Mouse (Mus musculus) neural tube, embryonic 12.5 days (tissue): ENCODE measurements around the gene Kcna3. TPM values are rescaled to one million over a fixed set of nuclear protein-coding genes. Genes with fewer than 3 reads are reported as not detected.

Source experiments
- ATAC-seq: fragments of 200-750 bp; cut with Nextera tagmentation; 2 replicates; pipeline ENCODE4 v1.8.0; 2017; ENCODE audit warnings: low read depth, mild to moderate bottlenecking, moderate TSS enrichment, moderate library complexity; ENCODE audit not compliant: low FRiP score
- H3K27ac ChIP-seq: fragments of 300-500 bp; sonication (generic); 2 replicates; pipeline ENCODE4 v1.5.1; 2016
- H3K27me3 ChIP-seq: fragments of 300-500 bp; sonication (generic); replicated peaks from 2 replicates; pipeline ENCODE4 v1.6.1; 2016; ENCODE audit warnings: mild to moderate bottlenecking
- H3K36me3 ChIP-seq: fragments of 300-500 bp; sonication (generic); 2 replicates; pipeline ENCODE4 v1.6.1; 2016; ENCODE audit warnings: mild to moderate bottlenecking
- H3K4me1 ChIP-seq: fragments of 300-500 bp; sonication (generic); 2 replicates; pipeline ENCODE4 v1.6.1; 2016
- H3K4me2 ChIP-seq: fragments of 300-500 bp; sonication (generic); replicated peaks from 2 replicates; pipeline ENCODE4 v1.6.1; 2016; ENCODE audit warnings: mild to moderate bottlenecking
- H3K4me3 ChIP-seq: fragments of 300-500 bp; sonication (generic); 2 replicates; pipeline ENCODE4 v1.5.1; 2016
- H3K9ac ChIP-seq: fragments of 300-500 bp; sonication (generic); 2 replicates; pipeline ENCODE4 v1.6.1; 2016; ENCODE audit warnings: mild to moderate bottlenecking
- H3K9me3 ChIP-seq: fragments of 300-500 bp; sonication (generic); 2 replicates; pipeline ENCODE4 v1.6.1; 2016; ENCODE audit warnings: mild to moderate bottlenecking
- WGBS: fragments of 180-500 bp; shearing (Covaris S2); methylation state at CpG from one replicate; pipeline ENCODE4 v1.1.7; 2016; 5-methylcytosine and 5-hydroxymethylcytosine counted together
- polyA plus RNA-seq: library from polyadenylated mRNA; unstranded; fragments of >200 nt; fragmentation: Nextera tagmentation; extraction: Ambion mirVana; gene quantifications from 2 replicates; pipeline ENCODE4 v1.2.1, GENCODE M21; 2016

Gene Kcna3
- polyA plus RNA-seq, 1 experiment from 2014 or later = 4.6 TPM

GRCm38 (mm10) chr3:107067245-107067644 is 31.3 kb downstream of the Kcna3 start:
- Histone ChIP-seq H3K4me3 (no peak overlapping the region), H3K4me2 (no peak overlapping the region), H3K9me3 (no peaks in the 10 kb centered on the region), H3K27ac (no peak overlapping the region), H3K4me1 (no peaks in the 10 kb centered on the region), H3K9ac (no peak overlapping the region), H3K27me3 (no peaks in the 10 kb centered on the region), H3K36me3 (no peaks in the 10 kb centered on the region)
- no peak for ATAC-seq
- 82% methylated on average over 6 of the region's 6 CpGs for WGBS

- Histone ChIP-seq H3K4me2 (no peak overlapping the region), H3K9me3 (no peaks in the 10 kb centered on the region), H3K4me1 (no peaks in the 10 kb centered on the region), H3K27ac (no peak overlapping the region), H3K4me3 (no peak overlapping the region), H3K27me3 (no peaks in the 10 kb centered on the region), H3K9ac (no peak overlapping the region), H3K36me3 (no peaks in the 10 kb centered on the region)
- WGBS = 89% methylated on average over 2 of the region's 2 CpGs
- no peak for ATAC-seq
Measured at GRCm38 (mm10) chr3:107073863-107074262, 37.9 kb downstream of the Kcna3 start.

- H3K9ac ChIP-seq = no peak overlapping the region
- H3K36me3 ChIP-seq = no peaks in the 10 kb centered on the region
- no peak overlapping the region for H3K4me3 ChIP-seq
- H3K9me3 ChIP-seq = no peaks in the 10 kb centered on the region
- H3K27me3 ChIP-seq = no peaks in the 10 kb centered on the region
- no peak overlapping the region for H3K4me2 ChIP-seq
- WGBS = 86% methylated on average over 1 of the region's 1 CpGs
- H3K27ac ChIP-seq = no peak overlapping the region
- no peaks in the 10 kb centered on the region for H3K4me1 ChIP-seq
- ATAC-seq = no peak
Measured at GRCm38 (mm10) chr3:107075705-107076104, 39.7 kb downstream of the Kcna3 start.

- Histone ChIP-seq H3K4me1 (no peaks in the 10 kb centered on the region), H3K27ac (no peak overlapping the region)
- ATAC-seq = no peak
Measured at GRCm38 (mm10) chr3:107076658-107077057, 40.7 kb downstream of the Kcna3 start.

GRCm38 (mm10) chr3:107077101-107077500 is 41.1 kb downstream of the Kcna3 start:
- no peaks in the 10 kb centered on the region for H3K9me3 ChIP-seq
- H3K36me3 ChIP-seq = no peaks in the 10 kb centered on the region
- no peak overlapping the region for H3K9ac ChIP-seq
- H3K4me2 ChIP-seq = no peak overlapping the region
- no peak overlapping the region for H3K27ac ChIP-seq
- H3K4me3 ChIP-seq = no peak overlapping the region
- 90% methylated on average over 2 of the region's 2 CpGs for WGBS
- no peaks in the 10 kb centered on the region for H3K4me1 ChIP-seq
- no peaks in the 10 kb centered on the region for H3K27me3 ChIP-seq
- no peak for ATAC-seq

More at GRCm38 (mm10) chr3:107076658-107077057, 40.7 kb downstream of the Kcna3 start:
- 82% methylated on average over 3 of the region's 3 CpGs for WGBS
- no peaks in the 10 kb centered on the region for H3K9me3 ChIP-seq
- H3K4me2 ChIP-seq = no peak overlapping the region
- H3K36me3 ChIP-seq = no peaks in the 10 kb centered on the region
- H3K27me3 ChIP-seq = no peaks in the 10 kb centered on the region
- H3K4me3 ChIP-seq = no peak overlapping the region
- H3K9ac ChIP-seq = no peak overlapping the region

- H3K4me3 ChIP-seq = no peak overlapping the region
- H3K36me3 ChIP-seq = no peaks in the 10 kb centered on the region
- H3K4me2 ChIP-seq = no peak overlapping the region
- H3K9ac ChIP-seq = no peak overlapping the region
- no peaks in the 10 kb centered on the region for H3K9me3 ChIP-seq
- H3K27me3 ChIP-seq = no peaks in the 10 kb centered on the region
- no peak for ATAC-seq
- no peaks in the 10 kb centered on the region for H3K4me1 ChIP-seq
- 93% methylated on average over 3 of the region's 3 CpGs for WGBS
- no peak overlapping the region for H3K27ac ChIP-seq
Measured at GRCm38 (mm10) chr3:107080803-107081202, 44.8 kb downstream of the Kcna3 start.

GRCm38 (mm10) chr3:107081227-107081626 is 45.3 kb downstream of the Kcna3 start:
- Histone ChIP-seq H3K36me3 (no peaks in the 10 kb centered on the region), H3K9me3 (no peaks in the 10 kb centered on the region), H3K27ac (no peak overlapping the region), H3K4me2 (no peak overlapping the region), H3K4me1 (no peaks in the 10 kb centered on the region), H3K9ac (no peak overlapping the region), H3K4me3 (no peak overlapping the region), H3K27me3 (no peaks in the 10 kb centered on the region)
- ATAC-seq = no peak
- 26% methylated on average over 3 of the region's 3 CpGs for WGBS

GRCm38 (mm10) chr3:107084586-107084985 is 48.6 kb downstream of the Kcna3 start:
- Histone ChIP-seq H3K4me1 (no peaks in the 10 kb centered on the region), H3K4me2 (no peak overlapping the region), H3K36me3 (no peaks in the 10 kb centered on the region), H3K27me3 (no peaks in the 10 kb centered on the region), H3K27ac (no peak overlapping the region), H3K4me3 (no peak overlapping the region), H3K9ac (no peak overlapping the region), H3K9me3 (no peaks in the 10 kb centered on the region)
- no peak for ATAC-seq
- WGBS = 82% methylated on average over 3 of the region's 3 CpGs

- Histone ChIP-seq H3K9me3 (no peaks in the 10 kb centered on the region), H3K4me3 (no peak overlapping the region), H3K4me2 (no peak overlapping the region), H3K36me3 (no peaks in the 10 kb centered on the region), H3K27me3 (no peaks in the 10 kb centered on the region), H3K4me1 (no peaks in the 10 kb centered on the region), H3K27ac (no peak overlapping the region), H3K9ac (no peak overlapping the region)
- WGBS = 90% methylated on average over 4 of the region's 4 CpGs
- no peak for ATAC-seq
Measured at GRCm38 (mm10) chr3:107087410-107087809, 51.4 kb downstream of the Kcna3 start.

Other genes with a start within 250 kb of the Kcna3 start
- 4.0 and 4.5 TPM in 2 replicates for gene Cd53, start 246.0 kb upstream of the Kcna3 start, polyA plus RNA-seq
- not detected in 2 replicates for gene Olfr266, start 209.9 kb upstream of the Kcna3 start, polyA plus RNA-seq
- gene Kcna2, start 65.0 kb downstream of the Kcna3 start, polyA plus RNA-seq = 0.37 and 0.55 TPM in 2 replicates
- gene Kcna10, start 146.9 kb downstream of the Kcna3 start, polyA plus RNA-seq = not detected in 2 replicates
- gene Cym, start 185.6 kb downstream of the Kcna3 start, polyA plus RNA-seq = not detected in 2 replicates
- gene A630076J17Rik, start 194.4 kb downstream of the Kcna3 start, polyA plus RNA-seq = not detected in 2 replicates
- not detected in 2 replicates for gene Prok1, start 203.5 kb downstream of the Kcna3 start, polyA plus RNA-seq
- 182 and 190 TPM in 2 replicates for gene Lamtor5, start 242.7 kb downstream of the Kcna3 start, polyA plus RNA-seq